In the genomic region with DNA sequence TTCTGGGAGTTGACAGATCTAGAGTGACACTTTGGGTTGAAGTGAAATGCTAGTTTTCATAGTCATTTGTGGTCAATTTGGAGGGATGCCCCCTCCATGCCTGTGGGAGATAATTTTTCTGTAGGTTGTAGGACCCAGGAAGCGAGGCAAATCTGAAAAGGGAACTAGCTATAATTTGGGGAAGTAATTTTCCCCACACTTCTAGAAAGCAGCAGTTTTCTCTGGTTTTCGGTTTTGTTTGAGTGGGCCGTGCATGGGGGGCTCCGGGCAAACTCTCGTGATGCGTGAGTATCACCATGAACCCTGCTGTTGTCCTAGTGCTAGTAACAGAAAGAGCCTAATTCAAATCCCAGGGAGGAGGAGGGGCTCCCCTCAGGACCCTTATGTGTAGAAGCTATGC, we compare ENCODE assay signal across 9 mouse cellular contexts. TPM values are rescaled to one million over a fixed set of nuclear protein-coding genes. Genes with fewer than 3 reads are reported as not detected.
DNase-seq lines count a peak whose midpoint lies in the region; ATAC-seq lines count a peak whose summit lies in the region.
"Had no signal": no experiment of that assay in that cellular context is flagged by ENCODE, and none has a peak within 500 bp of the region (broad histone marks: within the 10 kb centered on the region; RNA-seq: fewer than 3 reads in every experiment).

No protein-coding gene starts in this region.

- no peaks in the 10 kb centered on the region for H3K9me3 ChIP-seq in forebrain, embryonic 10.5 days
- no peaks in the 10 kb centered on the region for H3K9me3 ChIP-seq in forebrain, embryonic 11.5 days (ENCODE audit: control insufficient read depth, low read length)
- no peaks in the 10 kb centered on the region for H3K9me3 ChIP-seq in embryonic facial prominence, embryonic 10.5 days
- no peaks in the 10 kb centered on the region for H3K9me3 ChIP-seq in intestine, embryonic 16.5 days (ENCODE audit: control insufficient read depth, low read length)
- H3K9me3 ChIP-seq in midbrain, embryonic 14.5 days (ENCODE audit: control insufficient read depth, low read length) = no peaks in the 10 kb centered on the region

- no peak for DNase-seq in forebrain, embryonic 10.5 days (ENCODE audit: extremely low spot score, low spot score)
- DNase-seq in forebrain, embryonic 11.5 days (ENCODE audit: low spot score) = no peak
- DNase-seq in embryonic facial prominence, embryonic 10.5 days (ENCODE audit: low spot score) = no peak
- no peak for DNase-seq in midbrain, embryonic 14.5 days
- DNase-seq in urinary bladder, postnatal 36 days (ENCODE audit: low spot score in 2 of 2) = no peak
- DNase-seq in yolk sac, embryonic 10.5 days (ENCODE audit: low spot score) = no peak
- DNase-seq in cerebellum, adult 9-10 months = no peak
- DNase-seq: kidney, postnatal 25 days had no signal

- no peak overlapping the region for H3K4me3 ChIP-seq in forebrain, embryonic 10.5 days
- no peak overlapping the region for H3K4me3 ChIP-seq in forebrain, embryonic 11.5 days (ENCODE audit: low read depth, low read length)
- H3K4me3 ChIP-seq in embryonic facial prominence, embryonic 10.5 days = no peak overlapping the region
- H3K4me3 ChIP-seq in intestine, embryonic 16.5 days (ENCODE audit: low read length) = no peak overlapping the region
- H3K4me3 ChIP-seq in midbrain, embryonic 14.5 days (replicated peaks; ENCODE audit: low read depth, low read length) = no peak overlapping the region

- peaks cover 11% of the 10 kb centered on the region for H3K36me3 ChIP-seq in forebrain, embryonic 10.5 days (replicated peaks)
- no peaks in the 10 kb centered on the region for H3K36me3 ChIP-seq in forebrain, embryonic 11.5 days (ENCODE audit: control insufficient read depth, insufficient read depth, low read length)
- H3K36me3 ChIP-seq in embryonic facial prominence, embryonic 10.5 days (replicated peaks) = peaks cover 6% of the 10 kb centered on the region
- H3K36me3 ChIP-seq in intestine, embryonic 16.5 days (ENCODE audit: control insufficient read depth, insufficient read depth, low read length) = peaks cover 2% of the 10 kb centered on the region; the same call in 1 of the 2 replicates
- H3K36me3 ChIP-seq in midbrain, embryonic 14.5 days (ENCODE audit: control insufficient read depth, insufficient read depth, low read length) = no peaks in the 10 kb centered on the region

- no peaks in the 10 kb centered on the region for H3K27me3 ChIP-seq in forebrain, embryonic 10.5 days (ENCODE audit: poor library complexity, severe bottlenecking)
- H3K27me3 ChIP-seq in forebrain, embryonic 11.5 days (ENCODE audit: control insufficient read depth, insufficient read depth, low read length) = no peaks in the 10 kb centered on the region
- H3K27me3 ChIP-seq in embryonic facial prominence, embryonic 10.5 days (replicated peaks; ENCODE audit: low read depth, poor library complexity, severe bottlenecking) = no peaks in the 10 kb centered on the region
- no peaks in the 10 kb centered on the region for H3K27me3 ChIP-seq in intestine, embryonic 16.5 days (replicated peaks; ENCODE audit: control insufficient read depth, insufficient read depth, low read length)
- no peaks in the 10 kb centered on the region for H3K27me3 ChIP-seq in midbrain, embryonic 14.5 days (ENCODE audit: control insufficient read depth, insufficient read depth, low read length)

- no peak overlapping the region for H3K4me2 ChIP-seq in forebrain, embryonic 11.5 days (ENCODE audit: low read depth, low read length, severe bottlenecking)
- 0 out of 2 replicates have a peak overlapping the region, but pooled peaks have one; percentile 2 for H3K4me2 ChIP-seq in intestine, embryonic 16.5 days (ENCODE audit: low read depth, low read length)
- H3K4me2 ChIP-seq in midbrain, embryonic 14.5 days (ENCODE audit: low read length) = peak overlapping the region; percentile 48

- 85% methylated on average over 6 of the region's 6 CpGs for WGBS in forebrain, embryonic 10.5 days
- WGBS in forebrain, embryonic 11.5 days = 74% methylated on average over 6 of the region's 6 CpGs
- 89% methylated on average over 6 of the region's 6 CpGs for WGBS in embryonic facial prominence, embryonic 10.5 days
- WGBS in intestine, embryonic 16.5 days = 86% methylated on average over 6 of the region's 6 CpGs
- WGBS in midbrain, embryonic 14.5 days = 63% methylated on average over 6 of the region's 6 CpGs

- peak overlapping the region; percentile 82 for H3K27ac ChIP-seq in forebrain, embryonic 10.5 days
- no peak overlapping the region for H3K27ac ChIP-seq in forebrain, embryonic 11.5 days (ENCODE audit: low read depth, low read length)
- peak overlapping the region; percentile 75; the same call in 1 of the 2 replicates for H3K27ac ChIP-seq in embryonic facial prominence, embryonic 10.5 days (replicated peaks)
- peak overlapping the region; percentile 45; the same call in 1 of the 2 replicates for H3K27ac ChIP-seq in intestine, embryonic 16.5 days (ENCODE audit: low read length)
- H3K27ac ChIP-seq in midbrain, embryonic 14.5 days (replicated peaks; ENCODE audit: low read depth, low read length) = peak overlapping the region; percentile 85

- no peak for ATAC-seq in forebrain, embryonic 11.5 days (replicated peaks; ENCODE audit: low FRiP score)
- no peak for ATAC-seq in intestine, embryonic 16.5 days
- no peak for ATAC-seq in midbrain, embryonic 14.5 days (ENCODE audit: low FRiP score, low TSS enrichment)

- H3K4me1 ChIP-seq in forebrain, embryonic 10.5 days = peaks cover 83% of the 10 kb centered on the region
- H3K4me1 ChIP-seq in forebrain, embryonic 11.5 days (replicated peaks; ENCODE audit: control insufficient read depth, insufficient read depth, low read length) = peaks cover 30% of the 10 kb centered on the region
- H3K4me1 ChIP-seq in embryonic facial prominence, embryonic 10.5 days = peaks cover 66% of the 10 kb centered on the region
- peaks cover 65% of the 10 kb centered on the region for H3K4me1 ChIP-seq in intestine, embryonic 16.5 days (ENCODE audit: control insufficient read depth, insufficient read depth, low read length)
- peaks cover 84% of the 10 kb centered on the region for H3K4me1 ChIP-seq in midbrain, embryonic 14.5 days (ENCODE audit: control insufficient read depth, insufficient read depth, low read length)

- no peak overlapping the region; the same call in 1 of the 2 replicates for H3K9ac ChIP-seq in forebrain, embryonic 11.5 days (ENCODE audit: low read length)
- 0 out of 2 replicates have a peak overlapping the region, but pooled peaks have one; percentile 34 for H3K9ac ChIP-seq in intestine, embryonic 16.5 days (ENCODE audit: low read depth, low read length)
- no peak overlapping the region for H3K9ac ChIP-seq in midbrain, embryonic 14.5 days (replicated peaks; ENCODE audit: low read length)

RNA-seq across cellular contexts. Expression of a gene that starts 6.8 kb away (rescaled TPM):
- polyA plus RNA-seq in forebrain, embryonic 10.5 days (2016; fragmentation: Nextera tagmentation; extraction: Ambion mirVana) = 51.8 and 68.7 TPM in 2 replicates
- 63.6 and 74.2 TPM in 2 replicates for polyA plus RNA-seq in forebrain, embryonic 11.5 days (2014; fragmentation: Nextera tagmentation; extraction: Ambion mirVana)
- polyA plus RNA-seq in embryonic facial prominence, embryonic 10.5 days (2016; fragmentation: Nextera tagmentation; extraction: Ambion mirVana) = 47.1 and 49.0 TPM in 2 replicates
- polyA plus RNA-seq in intestine, embryonic 16.5 days (2015; fragmentation: Nextera tagmentation; extraction: Ambion mirVana) = 178 and 187 TPM in 2 replicates
- polyA plus RNA-seq in midbrain, embryonic 14.5 days (2014; fragmentation: Nextera tagmentation; extraction: Ambion mirVana) = 129 and 260 TPM in 2 replicates
